Mouse (Mus musculus) neutrophil, adult 5-6 weeks (primary cell): ENCODE data around the gene Phc2. TPM values are rescaled to one million over a fixed set of nuclear protein-coding genes. Genes with fewer than 3 reads are reported as not detected.

Experiments used
- ATAC-seq: fragments of 151-379, 151-347 bp; 2 replicates; pipeline ENCODE4 v1.8.0; 2017; ENCODE audit warnings: mild to moderate bottlenecking, moderate TSS enrichment; ENCODE audit not compliant: insufficient number of reproducible peaks, poor library complexity, low FRiP score, severe bottlenecking; ENCODE audit errors: extremely low read depth
- total RNA-seq: library from RNA; stranded (forward); fragments of 200-1000 nt; gene quantifications from 2 replicates; pipeline ENCODE4 v1.2.3, GENCODE M21; 2017

The Phc2 gene
- total RNA-seq, 1 experiment from 2014 or later, result 31.8 TPM

DNA sequence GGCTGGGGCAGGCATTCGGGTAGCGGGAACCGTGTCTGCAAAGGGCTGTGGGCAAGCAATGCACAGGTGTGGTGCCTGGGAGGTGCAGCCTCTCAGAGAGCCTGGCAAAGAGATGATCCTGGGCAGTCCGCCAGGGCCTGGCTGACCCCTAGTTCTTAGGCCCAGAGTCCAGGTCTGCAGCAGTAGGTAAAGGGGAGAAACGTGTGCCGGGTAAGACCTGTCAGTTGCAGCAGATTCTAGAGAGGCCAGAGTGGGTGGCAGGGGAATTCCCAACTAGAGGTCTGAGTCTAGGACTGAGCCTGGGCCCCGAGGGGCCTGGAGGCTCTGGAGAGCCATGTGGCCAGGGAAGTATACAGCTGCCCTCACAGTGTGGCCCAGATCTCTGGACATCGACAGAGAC, 139.7 kb downstream of the Phc2 start:
- no peak for ATAC-seq

DNA sequence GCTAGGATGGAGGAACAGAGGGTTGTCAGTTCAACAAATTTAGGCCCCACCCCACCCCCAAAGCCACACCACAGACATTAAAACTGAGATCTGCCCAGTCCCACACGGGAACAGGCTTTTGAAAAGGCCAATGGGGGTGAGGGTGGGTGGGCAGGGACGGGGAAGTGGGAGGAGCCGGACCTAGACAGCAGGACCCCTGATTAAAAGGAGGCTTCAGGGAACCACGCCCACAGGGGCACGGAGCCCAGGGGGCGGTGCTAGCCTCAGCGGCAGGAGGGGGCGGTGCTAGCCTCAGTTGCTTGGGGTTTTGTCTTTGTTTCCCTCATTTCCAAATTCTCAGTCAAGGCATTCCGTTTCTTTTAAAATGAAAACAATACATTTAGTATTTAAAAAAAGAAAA, 141.1 kb downstream of the Phc2 start:
- no peak for ATAC-seq

GRCm38 (mm10) chr4:128796788-128797187, 142.3 kb downstream of the Phc2 start:
- ATAC-seq, result no peak

GRCm38 (mm10) chr4:128801675-128802465, 147.4 kb downstream of the Phc2 start:
- ATAC-seq, result no peak

Other genes starting within 250 kb of the Phc2 start
- gene Zscan20, start 44.6 kb upstream of the Phc2 start, total RNA-seq, result 18.9 and 20.5 TPM in 2 replicates
- 0.93 and 2.0 TPM in 2 replicates for gene Tlr12, start 36.1 kb upstream of the Phc2 start, total RNA-seq
- 0.25 and 0.81 TPM in 2 replicates for gene A3galt2, start 100.7 kb downstream of the Phc2 start, total RNA-seq
- 7.8 and 8.8 TPM in 2 replicates for gene Zfp362, start 151.3 kb downstream of the Phc2 start, total RNA-seq
- 0.58 and 0.86 TPM in 2 replicates for gene Trim62, start 228.9 kb downstream of the Phc2 start, total RNA-seq